Mouse (Mus musculus) left cerebral cortex, postnatal 36 days (tissue): ENCODE measurements around the gene Elmod1. TPM values are rescaled to one million over a fixed set of nuclear protein-coding genes. Genes with fewer than 3 reads are reported as not detected.
A peak's percentile ranks its signal among the peaks of the same experiment; 100 is the strongest.
"Not testable (repeated sequence)": the region's sequence is repeated elsewhere in the genome, so short reads cannot be mapped to it uniquely, and the experiment has no call there.

Experiments used
- DNase-seq, 2 experiments: peaks; one replicate each; pipeline ENCODE4 v3.0.0; 2021 to 2022; ENCODE audit warnings: low spot score in 2 of 2, mixed read lengths in 1 of 2
- intact Hi-C: fragments of 180-260 bp; cut with DNase I; formaldehyde crosslinking; loops from one replicate; pipeline ENCODE4 v1.15.1; 2025
- total RNA-seq, 2 experiments: library from RNA; stranded (reverse); gene quantifications; 2 replicates each; pipeline ENCODE4 v1.2.3; 2021

Elmod1 gene
- total RNA-seq = 100 to 1,000 TPM; 175 to 181 TPM

DNA sequence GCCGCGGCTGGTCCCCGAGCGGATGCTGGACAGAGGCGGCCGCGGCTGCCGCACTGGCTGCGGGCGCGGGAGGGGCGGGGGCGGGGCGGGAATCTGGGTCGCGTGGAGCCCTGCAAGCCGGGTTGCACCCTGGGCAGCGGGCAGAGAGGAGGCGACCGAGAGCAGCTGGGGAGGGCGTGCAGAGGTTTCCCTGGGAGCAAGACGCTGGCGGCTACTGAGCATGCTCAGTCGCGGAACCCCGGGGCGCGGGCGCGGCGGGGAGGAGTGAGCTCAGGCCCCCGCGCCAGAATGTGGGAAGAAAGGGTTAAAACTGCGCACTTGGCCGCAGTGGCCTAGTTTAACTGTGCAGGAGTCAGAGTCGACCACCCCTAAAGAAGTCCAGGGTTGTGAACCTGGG, at the start of gene Elmod1:
TSS of gene Elmod1 (minus strand) at position 180 of the 397 bp plus-strand sequence.
- intact Hi-C loops = loop anchor here (2.0 kb wide), 1 partner anchor 40 kb away; no protein-coding TSS in a partner anchor
- peak; percentile 77 to 87 for DNase-seq

GRCm38 (mm10) chr9:54022795-54023194, 47.7 kb upstream of the Elmod1 start:
- DNase-seq = no peak
- intact Hi-C loops = no loop called here

DNA sequence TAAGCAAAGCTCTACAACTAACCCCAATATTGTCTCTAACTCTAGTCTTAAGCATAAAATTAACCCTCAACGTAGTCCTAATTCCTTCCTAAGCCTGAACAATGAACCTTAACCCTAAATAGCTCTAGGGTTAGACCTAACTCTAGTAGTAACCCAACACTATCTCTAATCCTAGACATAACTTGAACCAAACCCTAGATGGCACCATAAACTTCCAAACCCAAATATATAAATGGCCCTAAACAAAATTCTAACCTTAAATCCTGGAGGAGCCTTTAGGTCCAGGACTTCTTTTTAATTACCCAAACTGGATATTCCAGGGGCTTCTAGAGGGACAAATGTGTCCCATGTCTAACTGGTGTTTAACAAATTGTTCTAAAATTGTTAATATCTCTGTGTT, 19.4 kb upstream of the Elmod1 start:
- no peak for DNase-seq
- intact Hi-C loops = loop anchor here (10.0 kb wide), 1 partner anchor 330 kb away; no protein-coding TSS in a partner anchor

DNA sequence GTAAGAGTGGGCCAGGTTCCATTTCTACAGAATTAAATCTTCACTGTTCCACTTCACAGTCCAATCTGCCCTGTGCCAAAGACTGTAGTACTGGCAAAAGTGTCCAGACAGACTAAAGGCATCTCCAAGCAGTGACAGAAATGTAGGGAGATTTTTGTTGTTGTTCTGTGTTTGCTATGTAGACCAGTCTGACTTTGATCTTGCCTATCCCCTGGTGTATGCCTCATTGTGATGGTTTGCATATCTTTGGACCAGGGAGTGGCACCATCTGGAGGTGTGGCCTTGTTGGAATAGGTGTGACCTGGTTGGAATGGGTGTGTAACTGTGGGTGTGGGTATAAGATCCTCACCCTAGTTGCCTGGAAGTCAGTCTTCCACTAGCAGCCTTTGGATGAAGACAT, 17.5 kb upstream of the Elmod1 start:
- DNase-seq = not testable (repeated sequence)
- intact Hi-C loops = loop anchor here (10.0 kb wide), 1 partner anchor 332 kb away; no protein-coding TSS in a partner anchor

- intact Hi-C loops = loop anchor here (1.0 to 10.0 kb wide), 2 partner anchors 121 to 334 kb away; no protein-coding TSS in a partner anchor
- peak in 1 of 2 experiments; percentile 28 for DNase-seq
These were observed 15.8 kb upstream of the Elmod1 start for GRCm38 (mm10) chr9:53990921-53991320.

DNA sequence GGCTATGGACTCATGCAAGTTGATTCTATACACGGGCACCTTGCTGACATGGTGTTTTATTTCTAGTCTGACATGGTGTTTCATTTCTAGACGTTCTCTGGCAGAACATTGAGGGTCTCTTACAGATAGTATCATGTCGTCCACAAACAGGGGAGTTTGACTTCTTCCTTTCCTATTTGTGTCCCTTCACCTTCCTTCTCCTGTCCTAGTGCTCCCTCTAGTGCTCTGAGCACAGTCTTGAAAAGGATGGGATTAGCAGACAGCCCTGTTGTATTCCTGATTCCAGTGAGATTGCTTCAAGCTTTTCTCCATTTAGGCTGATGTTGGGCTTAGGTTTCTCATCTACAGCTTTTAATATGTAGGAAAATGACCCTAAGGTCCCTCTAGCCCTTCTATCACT, 11.9 kb upstream of the Elmod1 start:
- intact Hi-C loops = loop anchor here (1.0 to 10.0 kb wide), 2 partner anchors 97 to 162 kb away; no protein-coding TSS in a partner anchor
- peak in 1 of 2 experiments; percentile 36 for DNase-seq

- peak in 1 of 2 experiments; percentile 23 for DNase-seq
- intact Hi-C loops = loop anchor here (10.0 kb wide), 1 partner anchor 160 kb away; no protein-coding TSS in a partner anchor
These were observed 9.8 kb upstream of the Elmod1 start for GRCm38 (mm10) chr9:53984868-53985267.

DNA sequence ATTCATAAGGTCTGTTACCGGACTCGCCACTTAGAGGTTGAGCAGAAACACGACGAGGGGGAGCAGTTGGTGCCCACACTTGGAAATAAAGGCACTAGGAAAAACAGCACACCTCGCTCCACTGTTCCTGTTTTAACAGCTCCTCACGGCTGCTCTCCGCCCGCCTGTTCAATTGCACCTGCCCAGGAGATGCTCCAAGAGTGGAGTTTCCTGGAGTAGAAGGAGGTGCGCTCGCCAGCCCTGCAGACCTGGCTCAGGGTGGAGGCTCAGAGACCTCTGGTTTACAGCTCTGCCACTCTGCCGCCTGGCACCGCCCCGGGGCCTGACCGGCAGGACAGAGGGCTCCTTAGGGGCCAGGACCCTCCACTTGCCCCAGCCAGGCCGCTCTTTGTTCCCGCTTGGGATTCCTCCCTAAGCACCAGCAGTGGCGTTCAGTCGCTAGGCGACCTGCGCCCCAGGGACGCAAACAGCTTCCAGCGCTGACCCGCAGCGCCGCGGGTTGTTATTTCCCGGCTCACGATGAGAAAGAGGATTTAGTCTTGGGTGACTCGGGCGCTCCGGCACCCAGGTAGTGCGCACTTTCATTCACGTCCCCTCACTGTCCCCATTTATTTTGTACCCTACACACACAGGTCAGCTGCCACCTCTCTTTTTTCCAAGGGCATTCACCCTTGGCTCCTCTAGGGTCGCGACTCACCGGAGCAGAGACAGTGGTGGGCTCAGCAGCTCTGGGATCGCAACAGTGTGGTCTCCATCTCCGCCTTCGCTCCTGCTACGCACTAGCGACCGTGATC, 576 bp downstream of the Elmod1 start:
- intact Hi-C loops = loop anchor here (2.0 kb wide), 1 partner anchor 40 kb away; no protein-coding TSS in a partner anchor
- peak; percentile 46 to 61 for DNase-seq

GRCm38 (mm10) chr9:53973929-53974327, 1.2 kb downstream of the Elmod1 start:
- intact Hi-C loops = loop anchor here (2.0 kb wide), 1 partner anchor 39 kb away; no protein-coding TSS in a partner anchor
- DNase-seq = peak; percentile 44 to 46

- intact Hi-C loops = no loop called here
- DNase-seq = peak in 1 of 2 experiments; percentile 21
These were observed 1.9 kb downstream of the Elmod1 start for GRCm38 (mm10) chr9:53973241-53973640.

DNA sequence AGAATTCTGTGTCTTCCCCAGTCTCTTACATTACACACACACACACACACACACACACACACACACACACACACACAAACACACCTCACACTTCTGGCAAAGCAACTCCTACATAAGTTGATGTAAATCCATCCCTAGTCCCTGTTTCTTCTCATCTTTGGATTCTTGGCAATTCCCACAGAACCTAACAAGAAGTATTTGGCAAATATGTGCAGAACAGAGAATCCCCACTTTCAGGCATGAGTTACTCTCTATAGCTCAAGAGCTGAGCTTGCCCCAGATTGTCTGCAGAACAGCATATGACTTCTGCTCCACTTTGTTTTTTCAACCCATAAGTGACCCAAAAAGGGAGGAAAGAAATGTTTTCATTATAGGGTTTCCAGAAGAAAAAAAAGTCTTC, 2.7 kb downstream of the Elmod1 start:
- no peak for DNase-seq
- intact Hi-C loops = no loop called here

GRCm38 (mm10) chr9:53967610-53968368, 7.3 kb downstream of the Elmod1 start:
- DNase-seq = no peak
- intact Hi-C loops = no loop called here

DNA sequence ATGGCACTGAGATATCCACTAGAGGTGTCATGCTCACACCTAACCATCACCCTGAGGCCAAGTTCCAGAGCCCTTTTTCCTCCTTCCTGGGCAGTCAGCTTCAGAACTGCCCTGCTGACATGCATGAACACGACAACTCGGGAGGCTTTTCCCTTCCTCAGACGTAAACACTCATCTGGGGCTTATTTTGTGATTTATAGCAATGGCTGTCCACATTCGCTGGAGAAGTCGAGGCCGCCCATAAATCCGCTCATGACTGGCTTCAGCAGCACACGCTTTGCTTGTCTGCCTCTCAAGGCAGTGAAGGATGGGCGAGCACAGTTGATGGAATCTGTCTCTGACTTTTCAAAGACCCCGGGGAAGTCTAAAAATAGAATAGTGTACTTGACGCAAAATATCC, 18.1 kb downstream of the Elmod1 start:
- intact Hi-C loops = no loop called here
- no peak for DNase-seq

- intact Hi-C loops = no loop called here
- DNase-seq = no peak
These were observed 20.2 kb downstream of the Elmod1 start for GRCm38 (mm10) chr9:53954853-53955252.

- no peak for DNase-seq
- intact Hi-C loops = no loop called here
These were observed 27.6 kb downstream of the Elmod1 start for GRCm38 (mm10) chr9:53947463-53947862.

- intact Hi-C loops = no loop called here
These were observed 36.5 kb downstream of the Elmod1 start for GRCm38 (mm10) chr9:53938555-53938954.

GRCm38 (mm10) chr9:53934179-53934578, 40.9 kb downstream of the Elmod1 start:
- DNase-seq = peak; percentile 53 to 54
- intact Hi-C loops = loop anchor here (2.0 kb wide), 1 partner anchor 41 kb away; the partner anchor contains the start of gene Elmod1

More at GRCm38 (mm10) chr9:53938555-53938954, 36.5 kb downstream of the Elmod1 start:
- no peak for DNase-seq

DNA sequence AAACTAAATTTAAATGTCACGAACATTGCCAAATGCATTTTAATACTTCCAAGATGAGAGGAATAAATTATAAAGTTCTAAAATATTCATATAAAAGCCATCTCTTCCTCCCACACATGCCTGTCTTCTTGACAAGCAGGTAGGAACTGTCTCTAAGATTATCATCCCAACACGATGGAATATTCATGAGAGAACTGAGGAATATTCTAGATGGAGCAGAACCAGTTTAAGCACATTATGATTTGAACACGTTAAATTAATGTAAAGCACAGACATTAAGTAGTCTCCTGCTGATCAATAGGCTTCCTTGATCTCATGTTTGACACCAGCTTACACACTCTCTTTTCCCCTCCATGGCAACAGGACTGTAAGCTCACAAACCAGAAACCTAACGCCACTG, 41.7 kb downstream of the Elmod1 start:
- DNase-seq = no peak
- intact Hi-C loops = no loop called here

- no peak for DNase-seq
- intact Hi-C loops = no loop called here
These were observed 44.2 kb downstream of the Elmod1 start for GRCm38 (mm10) chr9:53930906-53931305.

DNA sequence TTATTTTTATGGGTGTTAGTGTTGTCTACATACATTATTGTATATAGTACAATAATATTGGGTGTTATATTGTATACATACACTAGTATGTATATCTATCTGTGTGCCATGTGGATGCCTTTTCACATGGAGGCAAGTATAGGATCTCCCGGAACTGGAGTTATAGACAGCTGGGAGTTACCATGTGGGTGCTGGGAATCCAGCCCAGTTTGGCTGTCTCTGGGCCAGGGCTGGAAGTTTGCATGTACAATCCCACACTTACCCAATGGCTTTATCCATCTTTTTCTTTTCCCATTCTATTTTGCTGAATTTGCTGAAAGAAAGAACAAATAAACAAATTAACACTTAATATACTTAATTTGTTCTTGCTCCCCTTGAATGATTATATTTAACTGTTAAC, 54.0 kb downstream of the Elmod1 start:
- intact Hi-C loops = no loop called here
- no peak for DNase-seq
